Mouse (Mus musculus) stomach, postnatal 0 days (tissue): ENCODE data around the gene Pqbp1.

Experiments used
- CTCF ChIP-seq: IDR thresholded peaks from 2 replicates; pipeline ENCODE4 v1.5.1; 2016; ENCODE audit warnings: antibody characterized with exemption, low read depth, mild to moderate bottlenecking, moderate library complexity
- EP300 ChIP-seq: optimal IDR thresholded peaks from 2 replicates; pipeline ENCODE3; 2016; ENCODE audit warnings: antibody characterized with exemption

DNA sequence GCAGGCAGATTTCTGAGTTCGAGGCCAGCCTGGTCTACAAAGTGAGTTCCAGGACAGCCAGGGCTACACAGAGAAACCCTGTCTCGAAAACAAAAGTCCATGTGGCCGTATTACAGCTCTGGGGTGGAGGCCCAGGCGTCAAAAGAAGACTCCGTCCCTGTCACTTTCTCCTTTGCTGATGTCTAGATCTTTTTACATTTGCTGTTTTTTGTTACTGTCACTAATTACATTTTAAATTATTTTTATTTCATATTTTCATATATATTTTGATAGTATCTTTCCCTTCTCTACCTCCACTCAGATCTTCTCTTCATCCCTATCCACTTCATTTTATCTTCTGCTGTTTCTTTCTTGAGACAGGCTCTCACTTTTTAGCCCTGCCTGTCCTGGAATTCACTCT, 8.7 kb upstream of the Pqbp1 start, which contains the start of gene Gm10491:
- TF ChIP-seq CTCF (no peak), EP300 (no peak)
